Mouse (Mus musculus) layer of hippocampus, adult 6 months (tissue): ENCODE data around the gene Slc8a3. TPM values are rescaled to one million over a fixed set of nuclear protein-coding genes. Genes with fewer than 3 reads are reported as not detected.

ENCODE experiments used
- long read RNA-seq, 2 experiments: library from polyadenylated mRNA; unstranded; transcript quantifications; one replicate each; pipeline ENCODE4 v2.0.0; 2019 to 2020
- microRNA-seq: library from miRNA; unstranded; fragments of <30 nt; microRNA quantifications from one replicate; pipeline ENCODE4 v1.2.0, GENCODE M21; 2020
- polyA plus RNA-seq: library from polyadenylated mRNA; unstranded; fragments of <200 nt; fragmentation: Nextera tagmentation; gene quantifications from 2 replicates; pipeline ENCODE4 v1.2.3, GENCODE M21; 2021

The Slc8a3 gene
- 3.3 and 3.6 TPM in 2 replicates for polyA plus RNA-seq
- long read RNA-seq, experiment 1, partial matches to known transcripts, result 2 of 6 reads
- long read RNA-seq, experiment 1, other reads (novel, unspliced or antisense), result 4 of 6 reads
- long read RNA-seq, experiment 2, full-length matches to known transcripts, result 19 of 49 reads
- long read RNA-seq, experiment 2, partial matches to known transcripts, result 8 of 49 reads
- long read RNA-seq, experiment 2, other reads (novel, unspliced or antisense), result 22 of 49 reads

DNA sequence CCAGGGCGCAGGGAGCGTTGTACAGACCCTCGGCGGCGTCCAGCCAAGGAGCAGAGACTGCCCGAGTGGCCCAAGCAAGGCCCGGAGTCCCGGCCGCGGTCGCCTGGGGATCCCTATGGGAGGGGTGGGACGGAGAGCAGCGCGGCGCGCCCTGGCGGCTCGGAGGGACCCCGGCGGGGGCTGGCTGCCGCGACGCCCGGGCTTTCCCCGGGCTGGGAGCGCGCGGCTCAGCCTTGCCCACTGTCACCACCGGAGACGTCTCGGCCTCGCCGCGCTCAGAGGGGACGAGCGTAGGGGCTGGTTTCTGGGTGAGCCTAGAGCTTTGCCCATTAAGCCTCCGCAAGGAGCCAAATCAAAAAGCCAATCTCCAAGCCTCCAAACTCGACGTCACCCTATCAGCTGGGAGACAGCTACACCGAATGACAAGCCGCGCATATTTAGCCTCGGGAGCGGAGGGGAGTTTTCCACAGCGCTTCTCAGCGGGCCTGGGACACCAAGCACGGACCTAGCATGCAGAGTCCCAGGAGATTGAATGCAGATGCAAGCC, at the start of gene Slc8a3:
Gene Slc8a3 (minus strand): TSS at position 306 of the 547 bp plus-strand sequence.

DNA sequence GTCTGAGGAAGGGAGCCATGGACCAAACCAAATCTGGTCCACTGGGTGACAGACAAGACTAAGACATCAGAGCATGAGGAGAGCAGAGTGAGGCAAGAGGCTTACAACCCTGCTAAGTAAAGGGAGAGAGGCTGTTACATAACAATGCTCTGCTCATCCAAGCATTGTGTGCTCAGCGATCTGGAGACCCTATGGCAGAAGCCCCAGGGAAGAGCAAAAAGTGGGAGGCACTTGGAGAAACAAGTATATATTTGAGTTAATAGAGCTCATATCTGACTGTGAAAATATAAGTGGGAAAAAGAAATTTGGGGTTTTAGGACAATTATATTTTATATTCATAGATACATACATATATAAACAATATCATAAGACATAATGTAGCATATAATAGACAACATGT, 46.4 kb upstream of the Slc8a3 start, which contains the start of gene Gm4787:
Gene Gm4787 (minus strand): TSS at position 101 of the 400 bp plus-strand sequence.

Small RNA genes within 50 kb of the gene (microRNA-seq; reads per million reads assigned to microRNA genes)
- gene Mir3067, result 2.1 reads per million, percentile 3 among the genes with 10 or more reads in this experiment

Other genes with a start within 250 kb of the Slc8a3 start
- gene Gm4787, start 46.3 kb upstream of the Slc8a3 start, polyA plus RNA-seq, result 0.09 TPM in 2 replicates
- 0.09 and 0.10 TPM in 2 replicates for gene Adam4, start 88.8 kb upstream of the Slc8a3 start, polyA plus RNA-seq
- gene Cox16, start 151.9 kb upstream of the Slc8a3 start, polyA plus RNA-seq, result 94.4 and 99.3 TPM in 2 replicates
- 50.6 and 50.8 TPM in 2 replicates for gene Gm20498, start 199.7 kb upstream of the Slc8a3 start, polyA plus RNA-seq
- gene Synj2bp, start 199.7 kb upstream of the Slc8a3 start, polyA plus RNA-seq, result 26.1 and 27.2 TPM in 2 replicates
- 0.11 and 0.18 TPM in 2 replicates for gene Adam21, start 235.3 kb upstream of the Slc8a3 start, polyA plus RNA-seq